Mouse (Mus musculus) cerebellum, adult (tissue): ENCODE measurements around the gene Cfap58.

ENCODE experiments used
- ATAC-seq: cut with Nextera tagmentation; 2 replicates; pipeline ENCODE4 v1.9.2; 2017; ENCODE audit warnings: mild to moderate bottlenecking, moderate library complexity, mixed read lengths; ENCODE audit not compliant: insufficient number of reproducible peaks, low FRiP score, low TSS enrichment

The Cfap58 gene

GRCm38 (mm10) chr19:47915251-47915650 lies 22.2 kb upstream of the Cfap58 start:
- ATAC-seq: no peak

- no peak for ATAC-seq
Measured at GRCm38 (mm10) chr19:47917396-47917795, 20.1 kb upstream of the Cfap58 start.

- ATAC-seq: no peak
Measured at GRCm38 (mm10) chr19:47918016-47918415, 19.5 kb upstream of the Cfap58 start.

DNA sequence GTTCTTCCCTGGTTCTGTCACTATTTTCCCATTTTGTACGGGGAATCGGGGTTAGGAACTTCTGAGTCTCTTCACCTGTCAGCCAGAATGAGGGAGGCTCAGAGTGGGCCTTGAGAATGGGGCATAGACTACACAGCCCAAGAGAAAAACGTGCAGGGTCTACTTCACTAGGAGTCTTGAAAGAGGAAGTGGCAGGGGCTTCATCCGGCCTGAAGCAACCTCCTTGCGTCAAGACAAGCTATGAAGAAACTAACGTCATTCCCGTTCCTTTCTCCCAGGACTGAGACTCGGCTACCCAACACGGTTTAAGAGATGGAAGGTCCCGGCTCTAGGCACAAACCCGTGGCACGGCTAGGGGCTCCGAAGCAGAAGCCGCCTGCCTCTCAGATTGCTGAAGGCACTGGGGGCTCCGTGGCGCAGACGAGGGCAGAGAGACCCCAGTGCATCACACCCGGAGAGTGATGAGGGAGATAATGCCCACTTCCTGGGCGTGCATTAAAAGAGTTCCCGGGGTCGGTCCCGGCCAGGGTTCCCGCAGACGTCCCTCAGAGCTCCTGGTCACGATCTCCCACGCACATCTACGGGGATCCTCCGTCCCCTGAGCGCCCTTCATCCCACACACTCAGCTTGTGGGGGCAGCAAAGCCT lies 18.9 kb upstream of the Cfap58 start:
- ATAC-seq: no peak

DNA sequence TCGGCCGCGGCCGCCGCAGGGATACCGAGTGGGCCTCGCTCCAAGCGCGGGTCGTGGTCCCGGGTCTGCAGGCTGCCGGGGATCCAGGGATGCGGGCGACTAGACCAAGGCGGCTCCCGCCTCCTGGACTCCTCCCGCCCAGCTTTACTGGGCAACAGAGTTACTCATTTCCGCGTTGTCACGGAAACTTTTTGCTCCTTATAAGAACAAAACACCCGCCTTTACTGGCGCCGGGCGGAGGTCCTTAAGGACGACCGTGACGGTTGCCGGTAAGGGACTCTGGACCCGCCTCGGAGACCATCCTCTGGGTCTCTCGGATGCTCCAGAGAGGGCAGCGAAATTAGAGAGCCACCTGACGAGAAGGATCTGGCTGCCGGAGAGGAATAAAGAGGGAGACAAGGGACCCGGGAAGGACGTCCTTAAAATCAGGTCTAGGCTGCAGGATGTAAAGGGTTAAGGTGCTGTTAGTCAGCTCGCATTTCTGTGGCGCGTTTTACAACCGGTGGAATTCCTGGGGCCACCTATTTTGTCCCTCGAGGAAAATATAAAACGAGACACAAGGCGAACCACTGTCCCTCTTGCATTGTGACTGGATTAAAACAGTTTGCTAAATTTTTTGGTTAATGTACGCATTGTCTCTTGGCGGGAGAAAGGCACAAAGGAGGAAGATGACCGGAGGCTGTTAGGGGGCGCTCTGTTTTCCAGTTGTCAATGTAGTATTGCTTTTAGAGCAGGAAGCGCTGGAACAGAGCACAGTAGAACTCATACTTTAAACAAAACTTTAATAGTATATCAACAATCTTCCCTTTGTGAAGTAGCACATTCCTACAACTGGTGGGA lies 18.1 kb upstream of the Cfap58 start, which contains the start of the genes Cfap43 and Itprip:
TSS of gene Cfap43 (minus strand) at position 162 of the 840 bp plus-strand sequence.
TSS of gene Itprip (minus strand) at position 174 of the 840 bp plus-strand sequence.
- ATAC-seq: peak; percentile 36; the same call in 1 of the 2 replicates

GRCm38 (mm10) chr19:47919966-47920375 lies 17.5 kb upstream of the Cfap58 start:
- ATAC-seq: no peak

DNA sequence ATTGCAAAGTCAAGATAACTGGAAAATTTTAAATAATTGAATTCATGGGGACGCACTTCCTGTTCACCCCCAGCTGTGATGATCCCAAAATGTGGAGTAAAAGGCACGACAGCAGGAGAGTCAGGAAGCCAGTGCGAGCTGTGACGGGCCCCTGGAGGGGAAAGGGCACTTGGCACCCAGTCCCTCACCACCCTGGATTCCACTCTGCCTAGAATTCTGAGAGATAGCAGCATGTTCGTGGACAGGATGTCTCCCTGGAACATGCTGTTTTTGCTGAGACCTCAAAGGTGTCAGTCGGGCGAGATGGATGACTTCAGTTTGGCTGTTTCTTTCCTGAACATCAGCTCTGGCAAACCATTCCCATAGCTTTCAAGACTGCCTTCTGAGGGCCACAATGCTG lies 11.7 kb upstream of the Cfap58 start:
- no peak for ATAC-seq

- ATAC-seq: no peak
Measured at GRCm38 (mm10) chr19:47927032-47927431, 10.4 kb upstream of the Cfap58 start.

DNA sequence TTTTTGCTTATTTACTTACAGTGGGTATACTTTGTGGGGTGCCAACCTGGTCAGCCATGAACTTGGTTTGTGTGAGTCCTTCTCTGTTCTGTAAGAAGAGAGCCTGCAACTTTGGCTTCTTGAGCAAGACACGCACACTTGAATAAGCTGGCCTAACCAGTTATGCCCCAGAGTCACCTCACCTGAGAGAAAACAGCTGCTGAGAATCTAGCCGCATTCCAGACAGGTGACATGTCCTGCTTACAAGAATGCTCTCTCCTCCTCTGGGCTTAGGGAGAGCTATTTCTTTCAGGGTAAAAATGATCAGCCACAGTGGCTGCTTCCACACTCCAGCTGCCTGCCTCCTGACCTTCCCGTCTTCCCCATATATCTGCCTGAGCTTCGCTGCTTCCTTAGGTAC lies 8.4 kb upstream of the Cfap58 start:
- ATAC-seq: no peak

DNA sequence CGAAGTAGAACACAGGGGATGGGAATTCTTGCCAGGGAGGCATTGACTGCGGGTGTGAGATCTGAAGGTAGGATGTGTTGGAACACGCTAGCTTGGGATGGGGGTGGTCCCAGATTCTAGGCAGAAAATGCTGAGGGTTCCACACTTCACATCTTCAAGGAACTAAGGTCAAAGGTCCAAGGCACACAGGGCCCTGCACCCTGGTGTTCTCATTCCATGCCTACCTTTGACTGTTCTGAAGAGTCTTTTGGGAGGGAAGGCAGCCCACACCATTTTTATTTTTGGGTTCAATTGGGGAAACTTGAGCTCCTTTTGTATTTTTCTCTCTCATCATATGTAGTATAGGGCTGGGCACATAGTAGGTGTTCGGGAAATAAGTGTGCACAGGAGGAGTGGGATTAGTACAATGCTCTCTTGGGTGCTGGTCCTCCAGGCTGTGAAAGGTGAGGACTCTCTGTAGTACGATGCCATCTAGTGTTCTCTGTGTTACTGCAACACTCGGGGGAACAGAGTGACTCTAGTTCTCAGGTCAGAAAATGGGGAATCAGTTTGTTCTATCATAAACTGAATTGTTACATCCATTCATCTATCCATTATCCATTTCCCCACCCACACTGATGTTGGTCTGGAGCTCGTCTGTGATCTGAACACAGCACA lies 5.4 kb upstream of the Cfap58 start:
- peak; percentile 58; the same call in 1 of the 2 replicates for ATAC-seq

GRCm38 (mm10) chr19:47934146-47934545 lies 3.3 kb upstream of the Cfap58 start:
- ATAC-seq: no peak

- no peak for ATAC-seq
Measured at GRCm38 (mm10) chr19:47934636-47935238, 2.7 kb upstream of the Cfap58 start.

DNA sequence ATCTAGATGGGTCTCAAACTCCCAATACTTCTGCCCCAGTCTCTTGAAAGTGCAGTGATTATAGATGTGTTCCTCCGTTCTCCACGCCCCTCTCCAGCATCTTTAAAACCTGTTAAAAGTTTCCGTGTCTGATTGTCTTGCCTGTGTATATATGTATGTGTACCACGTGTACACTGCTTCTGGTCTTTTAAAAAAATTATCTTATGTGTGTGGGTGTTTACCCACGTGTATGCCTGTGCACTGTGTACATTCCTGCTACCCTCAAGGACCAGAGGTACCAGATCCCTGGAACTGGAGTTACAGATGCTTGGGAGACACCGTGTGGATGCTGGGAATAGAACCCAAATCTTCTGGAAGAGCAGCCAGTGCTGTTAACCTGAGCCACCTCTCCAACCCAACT lies 1.9 kb upstream of the Cfap58 start:
- ATAC-seq: no peak

DNA sequence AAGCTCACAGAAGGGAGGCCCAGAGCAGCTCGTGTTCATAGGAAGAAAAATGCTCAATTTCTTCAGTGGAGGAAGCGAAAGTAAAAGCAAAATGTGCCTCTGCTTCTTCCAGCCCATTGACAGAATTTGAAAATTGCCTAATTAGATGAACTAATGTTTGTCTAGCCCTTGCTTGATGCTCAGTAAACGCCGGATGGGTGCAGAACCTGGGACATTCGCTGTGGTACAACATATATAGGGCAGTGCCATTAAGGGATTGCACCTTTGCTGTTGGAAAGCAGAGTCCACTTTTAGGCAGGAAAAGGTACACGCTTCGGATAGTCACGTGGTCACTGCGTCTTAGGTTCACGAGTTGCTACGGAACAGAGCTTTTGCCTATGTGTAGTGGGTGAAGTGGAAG lies 985 bp upstream of the Cfap58 start:
- no peak for ATAC-seq

DNA sequence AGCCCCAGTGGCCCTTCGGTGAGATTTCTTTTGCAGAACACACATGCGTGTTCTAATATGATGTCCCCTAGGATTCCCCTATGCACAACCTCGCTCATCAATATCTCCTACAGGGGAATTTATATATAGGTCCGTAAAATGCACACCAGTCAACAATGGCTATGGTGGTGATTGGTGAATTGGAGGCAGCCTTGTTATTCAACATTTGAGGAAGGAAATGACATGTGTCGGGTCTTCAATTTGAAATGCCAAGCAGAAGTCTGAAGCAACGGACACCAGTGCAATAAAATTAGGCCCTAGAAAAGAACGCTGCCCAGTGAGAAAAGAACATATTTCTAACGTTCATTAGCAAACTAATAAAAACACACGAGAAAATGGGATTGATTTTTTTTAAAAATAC lies 537 bp upstream of the Cfap58 start:
- ATAC-seq: no peak

- ATAC-seq: no peak
Measured at GRCm38 (mm10) chr19:47939361-47939760, 1.9 kb downstream of the Cfap58 start.

- no peak for ATAC-seq
Measured at GRCm38 (mm10) chr19:47946821-47947465, 9.5 kb downstream of the Cfap58 start.

- ATAC-seq: no peak
Measured at GRCm38 (mm10) chr19:47950946-47951345, 13.5 kb downstream of the Cfap58 start.

DNA sequence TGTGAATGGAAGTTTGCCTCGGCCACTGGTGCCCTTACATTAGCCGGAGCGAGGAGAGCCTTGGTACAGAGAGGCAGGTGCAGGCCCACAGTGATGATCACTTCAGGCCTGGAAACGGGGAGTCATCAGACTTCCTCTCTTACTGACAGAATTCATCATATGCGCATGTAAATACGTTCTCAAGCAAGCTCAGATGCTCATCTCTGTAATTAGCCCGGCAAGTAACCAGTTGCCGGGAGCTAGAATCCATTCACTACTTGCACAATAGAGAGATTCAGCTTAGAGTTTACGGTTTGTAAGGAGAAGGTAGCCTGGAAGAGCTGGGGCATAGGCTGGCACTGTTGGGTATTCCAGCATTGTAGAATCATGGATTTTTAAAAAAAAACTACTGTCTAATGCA lies 15.7 kb downstream of the Cfap58 start:
- ATAC-seq: no peak

GRCm38 (mm10) chr19:47958181-47958580 lies 20.7 kb downstream of the Cfap58 start:
- no peak for ATAC-seq
